Mouse (Mus musculus): ENCODE data around the gene Cyld.

- TF ChIP-seq CTCF (conservative IDR thresholded peaks at IDR 0.05; ENCODE audit: low read length) (no peak), NANOG (IDR thresholded peaks at IDR 0.05; ENCODE audit: borderline replicate concordance, low read length) (no peak)
These were observed 78.4 kb downstream of the Cyld start for GRCm38 (mm10) chr8:88775298-88775646.

Data from E14TG2a.4 (cell line).